ENCODE assay signal across 29 mouse cellular contexts in the genomic region with DNA sequence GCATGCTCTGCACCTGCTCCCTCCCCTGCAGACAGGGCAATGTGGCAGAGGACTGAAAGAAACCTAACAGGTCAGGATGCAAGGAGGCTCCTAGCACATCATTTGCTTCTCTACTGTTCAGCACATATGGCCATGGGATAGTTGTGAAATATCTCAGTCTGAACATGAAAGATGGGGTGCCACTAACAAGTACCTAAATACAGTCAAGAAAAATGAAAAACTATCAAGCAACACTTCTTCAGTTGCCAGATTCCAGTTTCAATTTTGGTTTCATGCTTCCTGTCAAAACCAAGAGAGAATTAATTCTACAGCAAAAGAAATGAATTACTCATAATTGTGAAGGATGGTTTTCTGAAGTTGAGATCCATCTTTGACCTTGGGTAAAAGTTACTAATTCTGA. TPM values are rescaled to one million over a fixed set of nuclear protein-coding genes. Genes with fewer than 3 reads are reported as not detected.
"Had no signal": no experiment of that assay in that cellular context is flagged by ENCODE, and none has a peak within 500 bp of the region (broad histone marks: within the 10 kb centered on the region; RNA-seq: fewer than 3 reads in every experiment).

No protein-coding gene starts in this region.

- H3K4me3 ChIP-seq: gastrocnemius, adult 2 months; heart, adult 2 months; heart, embryonic 13.5 days; heart, embryonic 15.5 days; hindbrain, embryonic 12.5 days; kidney, embryonic 15.5 days; limb, embryonic 13.5 days; limb, embryonic 15.5 days; liver, embryonic 12.5 days had no signal

- H3K9ac ChIP-seq: heart, embryonic 13.5 days; heart, embryonic 15.5 days; hindbrain, embryonic 12.5 days; hindbrain, embryonic 14.5 days; kidney, embryonic 15.5 days; limb, embryonic 13.5 days; limb, embryonic 15.5 days; liver, embryonic 12.5 days had no signal

- H3K27me3 ChIP-seq: heart, embryonic 13.5 days; heart, embryonic 15.5 days; hindbrain, embryonic 12.5 days; kidney, embryonic 15.5 days; limb, embryonic 13.5 days; limb, embryonic 15.5 days; liver, embryonic 12.5 days had no signal

- H3K4me2 ChIP-seq: heart, embryonic 11.5 days; heart, embryonic 13.5 days; heart, embryonic 15.5 days; hindbrain, embryonic 12.5 days; hindbrain, embryonic 14.5 days; kidney, embryonic 15.5 days; limb, embryonic 13.5 days; limb, embryonic 15.5 days; liver, embryonic 12.5 days had no signal

- ATAC-seq: hindbrain, embryonic 16.5 days; intestine, embryonic 16.5 days; liver, embryonic 12.5 days had no signal

- H3K4me1 ChIP-seq: heart, embryonic 13.5 days; heart, embryonic 15.5 days; hindbrain, embryonic 12.5 days; kidney, embryonic 15.5 days; limb, embryonic 13.5 days; limb, embryonic 15.5 days; liver, embryonic 12.5 days had no signal

- H3K36me3 ChIP-seq: heart, embryonic 13.5 days; heart, embryonic 15.5 days; hindbrain, embryonic 12.5 days; kidney, embryonic 15.5 days; limb, embryonic 13.5 days; limb, embryonic 15.5 days; liver, embryonic 12.5 days had no signal

- H3K27ac ChIP-seq: gastrocnemius, adult 2 months; heart, adult 2 months; heart, embryonic 13.5 days; heart, embryonic 15.5 days; hindbrain, embryonic 12.5 days; hindbrain, embryonic 14.5 days; kidney, embryonic 15.5 days; kidney, postnatal 0 days; limb, embryonic 13.5 days; limb, embryonic 15.5 days; liver, embryonic 12.5 days had no signal

- DNase-seq: gastrocnemius, adult 2 months; gastrocnemius, postnatal 10 days; gastrocnemius, postnatal 25 days; heart, adult 11 months; heart, adult 2 months; heart, postnatal 14 days; heart, postnatal 36 days; kidney, adult 11 months; kidney, adult 2 months; kidney, adult 9 months; kidney, postnatal 14 days; kidney, postnatal 36 days; layer of hippocampus, adult 9-11 months; layer of hippocampus, postnatal 36 days; left cerebral cortex, postnatal 4 days had no signal

- H3K9me3 ChIP-seq: heart, embryonic 13.5 days; heart, embryonic 15.5 days; hindbrain, embryonic 12.5 days; kidney, embryonic 15.5 days; limb, embryonic 13.5 days; limb, embryonic 15.5 days; liver, embryonic 12.5 days had no signal

RNA-seq across cellular contexts. Expression of gene Il17rb, which starts 51.3 kb away (rescaled TPM):
- total RNA-seq: gastrocnemius, adult 2 months; heart, adult 2 months; heart, postnatal 36 days had no signal

RNA-seq across cellular contexts. Expression of gene Chdh, which starts 51.4 kb away (rescaled TPM):
- polyA plus RNA-seq: heart, postnatal 0 days; limb, embryonic 11.5 days had no signal
